Mouse (Mus musculus) lung, embryonic 16.5 days (tissue): Measurements from ENCODE around the gene Gm5930. TPM values are rescaled to one million over a fixed set of nuclear protein-coding genes. Genes with fewer than 3 reads are reported as not detected.
"Not testable (repeated sequence)": the region's sequence is repeated elsewhere in the genome, so short reads cannot be mapped to it uniquely, and the experiment has no call there.

Experiments
- ATAC-seq: fragments of 200-750 bp; cut with Nextera tagmentation; 2 replicates; pipeline ENCODE4 v1.8.0; 2017; ENCODE audit warnings: low read depth, mild to moderate bottlenecking, moderate library complexity
- H3K27ac ChIP-seq: fragments of 300-500 bp; sonication (generic); 2 replicates; pipeline ENCODE4 v1.5.1; 2014; ENCODE audit warnings: mild to moderate bottlenecking, control low read depth, low read length
- H3K27me3 ChIP-seq: fragments of 300-500 bp; sonication (generic); 2 replicates; pipeline ENCODE4 v1.6.1; 2014; ENCODE audit warnings: low read depth, low read length, mixed read lengths; ENCODE audit not compliant: control insufficient read depth, insufficient read depth
- H3K36me3 ChIP-seq: fragments of 300-500 bp; sonication (generic); 2 replicates; pipeline ENCODE4 v1.6.1; 2014; ENCODE audit warnings: low read length; ENCODE audit not compliant: control insufficient read depth, insufficient read depth
- H3K4me1 ChIP-seq: fragments of 300-500 bp; sonication (generic); replicated peaks from 2 replicates; pipeline ENCODE4 v1.6.1; 2014; ENCODE audit warnings: low read length, mixed read lengths; ENCODE audit not compliant: control insufficient read depth, insufficient read depth
- H3K4me2 ChIP-seq: fragments of 300-500 bp; sonication (generic); 2 replicates; pipeline ENCODE4 v1.6.1; 2014; ENCODE audit warnings: low read depth, low read length, control low read depth
- H3K4me3 ChIP-seq: fragments of 300-500 bp; sonication (generic); 2 replicates; pipeline ENCODE4 v1.5.1; 2014; ENCODE audit warnings: mild to moderate bottlenecking, low read length, control low read depth
- H3K9ac ChIP-seq: fragments of 300-500 bp; sonication (generic); 2 replicates; pipeline ENCODE4 v1.6.1; 2014; ENCODE audit warnings: low read length, control low read depth
- H3K9me3 ChIP-seq: fragments of 300-500 bp; sonication (generic); 2 replicates; pipeline ENCODE4 v1.6.1; 2016; ENCODE audit warnings: low read length; ENCODE audit not compliant: control insufficient read depth
- WGBS: fragments of 180-500 bp; shearing (Covaris S2); extraction: QIAGEN DNeasy Blood & Tissue Kit; methylation state at CpG from one replicate; pipeline ENCODE4 v1.1.7; 2014; 5-methylcytosine and 5-hydroxymethylcytosine counted together
- polyA plus RNA-seq: library from polyadenylated mRNA; unstranded; fragments of >200 nt; fragmentation: Nextera tagmentation; extraction: Ambion mirVana; gene quantifications from 2 replicates; pipeline ENCODE4 v1.2.1, GENCODE M21; 2015

The Gm5930 gene
- polyA plus RNA-seq: not detected in 2 replicates

DNA sequence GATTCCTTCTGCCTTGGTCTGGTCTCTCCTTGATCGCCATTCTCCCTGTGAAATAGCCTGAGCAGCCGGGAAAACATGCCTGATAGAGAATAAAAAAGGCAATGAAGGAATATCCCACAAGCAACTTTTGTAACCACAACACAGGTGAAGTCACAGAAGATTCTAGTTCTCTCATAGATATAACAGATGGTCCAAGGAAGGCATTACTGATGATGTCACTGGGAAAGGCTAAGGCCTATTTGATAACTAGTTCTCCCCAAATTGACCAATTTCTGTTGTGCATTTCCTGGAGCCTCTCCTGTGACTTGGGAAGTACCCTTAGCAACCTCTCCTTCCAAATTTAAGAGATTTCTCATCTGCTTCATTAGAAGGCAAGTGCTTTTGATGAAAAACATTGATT, at the start of gene Gm5930:
Gene Gm5930, minus strand, starts transcription at position 101 of the 400 bp plus-strand sequence.
- WGBS: no CpG with 5 or more reads among the region's 2 CpGs
- not testable (repeated sequence) for H3K27ac ChIP-seq, H3K9me3 ChIP-seq, ATAC-seq, H3K4me1 ChIP-seq, H3K9ac ChIP-seq, H3K27me3 ChIP-seq, H3K4me2 ChIP-seq, H3K36me3 ChIP-seq, H3K4me3 ChIP-seq

GRCm38 (mm10) chr14:44384233-44384632, 45.8 kb upstream of the Gm5930 start:
- H3K4me1 ChIP-seq, H3K9me3 ChIP-seq, H3K4me3 ChIP-seq, H3K9ac ChIP-seq, ATAC-seq, H3K27ac ChIP-seq, H3K27me3 ChIP-seq, H3K4me2 ChIP-seq, H3K36me3 ChIP-seq: not testable (repeated sequence)
- WGBS: 71% methylated on average over 4 of the region's 4 CpGs

DNA sequence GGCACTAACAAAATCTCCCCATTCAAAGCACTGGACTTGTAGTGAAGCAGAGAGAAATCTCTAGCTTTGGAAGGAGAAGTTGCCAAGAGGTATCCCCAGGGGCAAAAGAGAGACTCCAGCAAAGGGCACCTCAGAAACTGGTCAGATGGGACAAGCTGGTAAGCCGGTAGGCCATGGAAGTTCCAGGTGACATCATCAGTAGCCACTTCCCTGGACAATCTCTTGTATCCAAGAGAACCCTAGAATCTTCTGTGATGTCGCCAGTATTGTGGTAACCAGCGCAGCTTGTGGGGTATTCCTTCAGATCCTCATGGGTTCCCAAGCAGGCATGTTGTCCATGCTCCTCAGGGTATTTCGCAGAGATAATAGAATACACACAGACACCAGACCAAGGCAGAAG, 26.7 kb upstream of the Gm5930 start, which contains the start of gene Gm8229:
Gene Gm8229, plus strand, starts transcription at position 301 of the 400 bp plus-strand sequence.
- WGBS: 90% methylated on average over 4 of the region's 4 CpGs
- not testable (repeated sequence) for H3K4me1 ChIP-seq, H3K4me2 ChIP-seq, ATAC-seq, H3K9ac ChIP-seq, H3K27ac ChIP-seq, H3K4me3 ChIP-seq, H3K27me3 ChIP-seq, H3K36me3 ChIP-seq, H3K9me3 ChIP-seq

DNA sequence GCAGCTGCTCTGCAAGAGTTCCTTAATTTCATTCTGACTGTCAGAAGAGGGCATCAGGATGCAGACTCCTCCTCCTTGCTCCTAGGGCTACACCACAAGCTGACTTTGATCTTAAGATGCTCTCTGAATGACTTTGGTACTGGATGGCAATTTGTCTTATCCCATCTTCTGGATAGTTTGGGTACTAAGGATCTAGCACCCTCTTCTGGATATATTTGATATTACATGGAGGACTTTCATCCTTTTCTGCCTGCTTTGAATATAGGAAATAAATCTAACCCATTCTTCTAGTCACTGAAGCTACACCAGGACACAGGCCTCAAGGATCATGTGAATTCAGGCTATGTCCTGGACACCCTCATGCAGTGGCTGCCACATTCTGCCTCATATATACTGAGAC, 23.9 kb upstream of the Gm5930 start:
- H3K27me3 ChIP-seq, H3K4me3 ChIP-seq, H3K4me1 ChIP-seq, H3K9ac ChIP-seq, H3K36me3 ChIP-seq, H3K9me3 ChIP-seq, H3K27ac ChIP-seq, ATAC-seq, H3K4me2 ChIP-seq: not testable (repeated sequence)

DNA sequence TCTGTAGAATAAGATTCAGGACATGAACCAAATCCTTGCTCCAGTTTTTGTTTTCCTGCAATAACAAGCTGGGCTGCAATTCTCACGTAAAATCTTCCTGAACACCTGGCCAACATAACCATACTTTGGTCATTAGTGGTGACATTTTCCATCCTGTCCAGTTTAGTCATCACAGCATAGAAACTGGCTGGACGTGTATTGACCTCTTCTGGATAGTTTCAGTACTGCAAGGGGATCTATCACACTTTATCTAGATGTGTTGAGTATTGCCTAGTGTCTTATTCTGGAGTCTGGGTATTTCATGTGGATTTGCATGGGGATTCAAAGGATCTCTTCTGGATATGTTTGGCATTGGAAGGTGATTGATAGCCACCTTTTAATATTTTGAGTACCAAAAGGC, 23.0 kb upstream of the Gm5930 start:
- H3K4me2 ChIP-seq, H3K36me3 ChIP-seq, ATAC-seq, H3K9ac ChIP-seq, H3K27me3 ChIP-seq, H3K9me3 ChIP-seq, H3K4me1 ChIP-seq, H3K27ac ChIP-seq, H3K4me3 ChIP-seq: not testable (repeated sequence)
- 8% methylated on average over 1 of the region's 2 CpGs for WGBS

- H3K27me3 ChIP-seq, H3K4me1 ChIP-seq, H3K4me2 ChIP-seq, ATAC-seq, H3K9ac ChIP-seq, H3K9me3 ChIP-seq, H3K4me3 ChIP-seq, H3K36me3 ChIP-seq, H3K27ac ChIP-seq: not testable (repeated sequence)
- WGBS: 82% methylated on average over 3 of the region's 4 CpGs
These were observed 26.3 kb downstream of the Gm5930 start for GRCm38 (mm10) chr14:44312049-44312448.

- not testable (repeated sequence) for H3K36me3 ChIP-seq, H3K4me1 ChIP-seq, H3K9me3 ChIP-seq, ATAC-seq, H3K4me2 ChIP-seq, H3K4me3 ChIP-seq, H3K27ac ChIP-seq, H3K9ac ChIP-seq, H3K27me3 ChIP-seq
- 88% methylated on average over 2 of the region's 2 CpGs for WGBS
These were observed 53.1 kb downstream of the Gm5930 start, which contains the start of gene Gm8220 for GRCm38 (mm10) chr14:44285280-44285679. TSS of gene Gm8220 (plus strand) at chr14:44285580.

Other genes starting within 250 kb of the Gm5930 start
- 7.5 and 12.8 TPM in 2 replicates for gene Ear2, start 235.9 kb downstream of the Gm5930 start, polyA plus RNA-seq
- gene Gm3327, start 214.7 kb downstream of the Gm5930 start, polyA plus RNA-seq: not detected in 2 replicates
- gene Gm8212, start 140.9 kb downstream of the Gm5930 start, polyA plus RNA-seq: not detected in 2 replicates
- not detected in 2 replicates for gene 4930503E14Rik, start 125.3 kb downstream of the Gm5930 start, polyA plus RNA-seq
- gene Gm8220, start 53.0 kb downstream of the Gm5930 start, polyA plus RNA-seq: not detected in 2 replicates
- not detected in 2 replicates for gene Gm8229, start 26.8 kb upstream of the Gm5930 start, polyA plus RNA-seq
- gene Gm3371, start 72.1 kb upstream of the Gm5930 start, polyA plus RNA-seq: not detected in 2 replicates
- gene Gm8232, start 95.1 kb upstream of the Gm5930 start, polyA plus RNA-seq: not detected in 2 replicates
- not detected in 2 replicates for gene BC061237, start 153.9 kb upstream of the Gm5930 start, polyA plus RNA-seq
- not detected in 2 replicates for gene Gm17093, start 179.7 kb upstream of the Gm5930 start, polyA plus RNA-seq
- gene Gm8247, start 244.6 kb upstream of the Gm5930 start, polyA plus RNA-seq: not detected in 2 replicates